Mouse (Mus musculus): ENCODE data around the gene Kpnb1. TPM values are rescaled to one million over a fixed set of nuclear protein-coding genes. Genes with fewer than 3 reads are reported as not detected.

The Kpnb1 gene
- total RNA-seq, 4 experiments from 2014 or later, result 126 to 131 (median 130) TPM

DNA sequence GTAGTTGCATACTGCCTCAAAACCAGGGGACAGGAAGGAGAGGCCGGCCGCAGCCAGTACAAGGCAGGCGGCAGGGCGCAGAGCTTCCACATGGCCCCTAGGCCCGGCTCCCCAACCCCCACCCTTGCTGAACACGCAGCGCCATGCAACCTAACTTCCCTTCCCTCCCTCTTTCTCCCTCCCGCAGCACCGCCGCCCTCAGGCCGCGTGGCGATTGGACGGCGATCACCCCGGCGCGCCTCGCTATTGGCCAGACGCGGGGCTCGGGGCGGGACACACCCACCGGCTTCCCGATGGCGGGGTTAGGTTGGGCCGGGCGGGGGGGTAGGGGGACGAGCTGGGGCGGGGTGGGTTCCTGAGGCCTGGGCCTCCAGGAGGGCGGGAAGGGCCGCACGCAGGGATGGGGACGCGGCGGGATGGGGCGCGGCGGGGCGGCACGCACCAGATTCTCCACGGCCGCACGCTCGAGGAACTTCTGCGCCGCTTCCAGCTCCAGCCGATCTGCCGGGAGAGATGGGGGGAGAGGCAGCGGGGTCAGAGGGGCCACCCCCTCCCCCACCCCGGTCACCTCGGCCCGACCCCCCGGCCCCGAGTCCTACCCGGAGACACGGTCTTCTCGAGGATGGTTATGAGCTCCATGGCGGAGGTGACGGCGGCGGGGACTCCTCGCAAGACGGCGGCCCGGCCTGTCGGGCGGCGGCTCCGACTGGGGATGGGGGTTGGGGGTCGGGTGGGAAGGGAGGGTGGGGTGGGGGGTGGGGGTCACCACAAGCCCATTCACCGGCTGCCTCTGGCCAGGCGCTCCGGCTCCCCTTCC lies 526 bp downstream of the Kpnb1 start:
- peak; percentile 95 for DNase-seq (ENCODE audit: low spot score in 2 of 2)

DNA sequence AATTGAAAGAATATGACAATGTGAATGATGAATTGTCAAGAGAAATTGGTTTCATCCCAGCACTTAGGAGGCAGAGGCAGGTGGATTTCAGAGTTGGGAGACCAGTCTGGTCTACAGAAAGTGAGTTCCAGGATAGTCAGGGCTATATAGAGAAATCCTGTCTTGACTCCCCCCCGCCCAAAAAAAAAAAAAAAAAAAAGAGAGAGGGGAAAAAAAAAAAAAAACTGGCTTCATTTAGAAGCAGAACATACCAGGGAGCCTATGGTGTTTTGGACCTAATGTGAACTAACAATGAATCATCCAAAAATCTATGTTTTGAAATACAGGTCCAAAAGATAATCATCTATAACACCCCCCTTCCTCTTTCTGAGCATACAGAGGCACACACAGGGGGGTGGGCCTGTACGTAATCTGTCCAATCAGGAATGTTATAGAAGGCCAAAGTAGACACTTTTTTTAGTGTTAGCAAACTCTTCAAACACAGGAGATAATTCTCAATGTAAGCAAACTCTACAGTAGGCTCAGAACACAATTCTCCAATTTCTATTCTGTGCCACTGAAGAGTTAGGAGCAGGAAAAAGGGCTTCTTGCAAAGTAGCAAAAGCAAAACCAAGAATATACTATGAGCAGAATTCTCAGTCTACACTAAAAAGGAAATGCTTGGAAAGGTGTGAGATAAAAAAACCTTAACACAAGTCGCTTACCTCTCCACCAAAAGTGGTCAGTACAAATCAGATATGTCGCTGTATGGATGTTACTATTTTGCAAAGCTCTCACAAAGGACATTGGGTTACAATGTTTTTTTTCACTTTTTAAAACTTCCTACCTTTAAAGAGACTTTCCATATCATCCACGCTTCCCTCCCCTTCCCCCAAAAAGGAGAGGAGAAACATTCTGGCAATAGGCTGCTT lies 1.7 kb downstream of the Kpnb1 start:
- DNase-seq (ENCODE audit: low spot score in 2 of 2), result no peak

GRCm38 (mm10) chr11:97184875-97185274 lies 2.8 kb downstream of the Kpnb1 start:
- DNase-seq (ENCODE audit: low spot score in 2 of 2), result no peak

GRCm38 (mm10) chr11:97182446-97182845 lies 5.2 kb downstream of the Kpnb1 start:
- DNase-seq (ENCODE audit: low spot score in 2 of 2), result no peak

GRCm38 (mm10) chr11:97181061-97181460 lies 6.6 kb downstream of the Kpnb1 start:
- no peak for DNase-seq (ENCODE audit: low spot score in 2 of 2)

GRCm38 (mm10) chr11:97178198-97178597 lies 9.5 kb downstream of the Kpnb1 start:
- DNase-seq (ENCODE audit: low spot score in 2 of 2), result no peak

- peak in 1 of 2 experiments; percentile 51 for DNase-seq (ENCODE audit: low spot score in 2 of 2)
Measured at GRCm38 (mm10) chr11:97176851-97177250, 10.8 kb downstream of the Kpnb1 start.

DNA sequence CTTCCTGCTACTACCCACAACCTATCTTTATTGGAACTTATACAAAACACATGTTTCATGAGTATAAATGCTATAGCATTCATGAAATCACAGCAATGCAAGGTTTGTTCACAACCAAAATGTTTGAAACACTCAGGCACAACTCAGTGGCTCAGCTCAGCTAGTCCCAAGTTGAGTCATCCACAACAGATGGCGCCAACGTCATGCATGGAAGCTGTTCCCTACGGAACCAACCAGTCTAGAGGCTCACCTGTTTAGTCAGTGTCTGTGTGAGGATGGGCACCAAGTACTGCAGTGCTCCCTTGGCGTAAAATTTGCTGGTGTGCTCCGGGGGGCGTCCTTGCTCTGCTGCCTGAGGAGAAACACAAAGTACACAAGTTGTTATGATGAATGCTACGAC lies 12.2 kb downstream of the Kpnb1 start:
- DNase-seq (ENCODE audit: low spot score in 2 of 2), result peak; percentile 69 to 72

DNA sequence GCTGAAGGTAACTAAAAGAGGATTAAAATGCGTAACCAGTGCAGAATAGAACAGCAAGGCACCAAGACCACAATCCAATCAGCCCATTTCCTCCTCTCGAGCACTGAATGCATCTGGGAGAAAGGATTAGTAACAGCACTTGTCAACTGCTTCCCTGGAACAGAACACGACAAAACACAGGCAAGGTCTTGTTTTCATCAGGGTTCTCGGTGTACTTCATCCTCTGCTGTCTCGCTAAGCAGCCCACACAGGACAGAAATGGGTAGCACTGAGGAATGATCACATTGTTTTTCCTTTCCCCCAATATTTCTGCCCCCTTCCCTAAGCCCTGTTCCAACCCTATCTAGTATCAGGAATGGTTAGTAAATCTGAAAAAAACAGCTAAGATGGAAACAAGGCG lies 27.3 kb downstream of the Kpnb1 start:
- DNase-seq (ENCODE audit: low spot score in 2 of 2), result no peak

GRCm38 (mm10) chr11:97156999-97157398 lies 30.7 kb downstream of the Kpnb1 start:
- DNase-seq (ENCODE audit: low spot score in 2 of 2), result no peak

DNA sequence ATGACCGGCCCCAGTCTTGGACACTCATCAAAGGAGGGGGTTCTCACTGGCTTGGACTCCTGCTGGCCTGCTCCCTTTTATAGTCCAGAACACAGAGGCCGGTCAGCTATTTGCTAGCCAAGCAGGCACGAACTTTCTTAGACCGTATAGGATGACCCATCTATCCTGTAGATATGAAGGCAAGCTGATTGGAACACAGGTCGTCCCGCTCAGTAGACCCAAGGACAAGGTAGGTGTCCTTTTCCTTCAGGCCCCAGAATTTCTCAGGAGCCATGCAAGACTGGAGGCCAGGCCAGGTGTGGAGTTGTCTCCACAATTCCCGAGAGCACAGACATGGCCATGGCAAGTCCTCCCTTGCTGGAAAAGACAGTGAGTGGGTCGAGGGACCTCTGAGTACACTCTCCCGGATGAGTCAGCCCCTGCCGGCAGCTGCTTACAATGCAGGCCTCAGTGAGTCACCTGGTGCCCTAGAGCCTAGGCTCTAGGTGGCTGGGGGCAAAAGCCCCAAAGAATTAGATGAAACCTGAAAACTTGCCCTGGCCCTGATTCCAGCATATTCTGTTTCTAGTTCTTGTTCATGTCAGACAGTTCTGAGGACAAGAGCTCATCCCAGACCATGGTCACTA lies 34.9 kb downstream of the Kpnb1 start:
- DNase-seq (ENCODE audit: low spot score in 2 of 2), result no peak

- no peak for DNase-seq (ENCODE audit: low spot score in 2 of 2)
Measured at GRCm38 (mm10) chr11:97152023-97152426, 35.7 kb downstream of the Kpnb1 start.

- no peak for DNase-seq (ENCODE audit: low spot score in 2 of 2)
Measured at GRCm38 (mm10) chr11:97151343-97151801, 36.3 kb downstream of the Kpnb1 start, which contains the start of gene Tbkbp1. Gene Tbkbp1, minus strand, starts transcription at chr11:97151495.

GRCm38 (mm10) chr11:97150411-97151330 lies 37.0 kb downstream of the Kpnb1 start:
- DNase-seq (ENCODE audit: low spot score in 2 of 2), result peak; percentile 58 to 65

- DNase-seq (ENCODE audit: low spot score in 2 of 2), result no peak
Measured at GRCm38 (mm10) chr11:97149995-97150410, 37.7 kb downstream of the Kpnb1 start.

GRCm38 (mm10) chr11:97149026-97149425 lies 38.7 kb downstream of the Kpnb1 start:
- no peak for DNase-seq (ENCODE audit: low spot score in 2 of 2)

DNA sequence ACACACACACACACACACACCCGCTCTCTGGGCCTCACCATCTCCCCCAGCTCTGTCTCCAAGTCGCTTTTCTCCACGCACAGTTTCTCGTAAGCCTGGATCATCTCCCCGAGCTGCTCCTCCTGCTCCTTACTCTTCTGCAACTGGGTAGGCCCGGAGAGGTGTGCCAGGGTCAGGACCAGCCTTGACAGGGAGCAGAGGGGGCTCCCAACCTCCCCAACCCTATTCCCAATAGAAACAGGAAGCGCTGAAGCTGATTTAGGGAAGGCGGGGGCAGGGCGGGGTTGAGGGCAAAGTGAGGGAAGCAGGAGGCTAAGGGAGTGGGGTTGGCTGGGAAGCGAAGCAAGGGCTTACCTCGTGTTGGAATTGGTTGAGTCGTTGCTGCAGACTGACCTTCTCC lies 39.1 kb downstream of the Kpnb1 start:
- no peak for DNase-seq (ENCODE audit: low spot score in 2 of 2)

DNA sequence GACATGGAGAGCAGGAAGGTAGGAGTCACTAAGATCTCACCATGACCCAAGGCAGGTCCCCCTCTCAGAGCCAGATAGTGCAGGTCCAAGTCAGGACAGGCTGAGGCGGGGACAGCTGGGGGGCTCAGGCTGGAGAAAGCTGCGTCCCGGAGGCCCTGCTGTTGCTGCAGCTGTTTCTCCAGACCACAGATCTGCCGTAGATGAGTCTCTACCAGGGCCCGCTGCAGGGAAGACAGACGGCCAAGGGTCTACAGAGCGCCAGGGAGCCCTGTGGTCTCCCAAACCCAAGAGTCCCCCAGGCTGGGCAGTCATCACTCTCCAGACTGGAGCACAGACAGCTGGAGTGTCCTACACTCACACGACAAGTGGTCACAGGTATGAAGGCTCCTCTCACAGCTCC lies 40.3 kb downstream of the Kpnb1 start:
- no peak for DNase-seq (ENCODE audit: low spot score in 2 of 2)

GRCm38 (mm10) chr11:97146724-97147123 lies 41.0 kb downstream of the Kpnb1 start:
- peak; percentile 72 to 86 for DNase-seq (ENCODE audit: low spot score in 2 of 2)

DNA sequence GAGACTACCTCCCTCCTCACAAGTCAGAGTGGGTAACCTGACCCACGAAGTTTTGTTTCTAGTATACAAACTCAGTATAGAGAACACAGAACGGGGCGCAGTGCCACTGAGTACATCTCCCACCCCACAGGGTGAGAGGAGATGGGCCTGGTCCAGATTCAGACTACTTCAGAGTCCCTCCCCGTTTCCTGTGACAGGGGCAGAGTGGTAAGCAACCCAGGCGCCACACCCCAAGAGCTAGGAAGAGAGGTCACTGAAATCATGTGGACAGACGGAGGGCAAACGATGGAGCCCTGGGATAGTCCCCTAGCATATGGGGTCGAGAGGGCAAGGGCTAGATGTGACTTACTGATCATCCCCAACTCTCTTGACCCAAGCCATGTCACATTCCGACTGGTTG lies 41.7 kb downstream of the Kpnb1 start:
- no peak for DNase-seq (ENCODE audit: low spot score in 2 of 2)

GRCm38 (mm10) chr11:97145320-97145719 lies 42.4 kb downstream of the Kpnb1 start:
- DNase-seq (ENCODE audit: low spot score in 2 of 2), result no peak
